Mouse (Mus musculus) E14TG2a.4 (cell line): ENCODE results near the gene Vps8.

ENCODE experiments used
- H3K27me3 ChIP-seq: 2 replicates; pipeline ENCODE4 v1.6.1; 2014; ENCODE audit warnings: low read length, control low read depth; ENCODE audit not compliant: insufficient read depth
- H3K36me3 ChIP-seq: 2 replicates; pipeline ENCODE4 v1.6.1; 2014; ENCODE audit warnings: low read length, control low read depth; ENCODE audit not compliant: insufficient read depth
- H3K4me1 ChIP-seq: replicated peaks from 2 replicates; pipeline ENCODE4 v1.6.1; 2014; ENCODE audit warnings: low read depth, low read length, control low read depth
- H3K4me3 ChIP-seq: replicated peaks from 2 replicates; pipeline ENCODE4 v1.5.1; 2014; ENCODE audit warnings: mild to moderate bottlenecking, low read length
- H3K9me3 ChIP-seq: 2 replicates; pipeline ENCODE4 v1.6.1; 2014; ENCODE audit warnings: low read length, control low read depth
- CTCF ChIP-seq: conservative IDR thresholded peaks from 2 replicates; pipeline ENCODE4 v1.5.1; 2014; ENCODE audit warnings: low read length
- NANOG ChIP-seq: IDR thresholded peaks from 2 replicates; pipeline ENCODE4 v1.6.1; 2014; ENCODE audit warnings: borderline replicate concordance, low read length, mixed read lengths
- POU5F1 ChIP-seq: IDR thresholded peaks from 2 replicates; pipeline ENCODE4 v1.6.1; 2014; ENCODE audit warnings: low read length, borderline replicate concordance

Vps8 gene

GRCm38 (mm10) chr16:21470416-21470815 is 47.5 kb downstream of the Vps8 start:
- no peaks in the 10 kb centered on the region for H3K9me3 ChIP-seq
- H3K4me1 ChIP-seq = peaks cover 18% of the 10 kb centered on the region
- H3K27me3 ChIP-seq = no peaks in the 10 kb centered on the region
- no peaks in the 10 kb centered on the region; the same call in 1 of the 2 replicates for H3K36me3 ChIP-seq
- H3K4me3 ChIP-seq = no peak overlapping the region
- TF ChIP-seq CTCF (peak; percentile 91), NANOG (no peak)

GRCm38 (mm10) chr16:21477074-21477473 is 54.2 kb downstream of the Vps8 start:
- TF ChIP-seq NANOG = no peak
- no peak for TF ChIP-seq POU5F1
- no peak for TF ChIP-seq CTCF
- Histone ChIP-seq H3K4me3 (no peak overlapping the region), H3K9me3 (no peaks in the 10 kb centered on the region), H3K4me1 (peaks cover 11% of the 10 kb centered on the region), H3K36me3 (peaks cover 11% of the 10 kb centered on the region), H3K27me3 (no peaks in the 10 kb centered on the region)

- H3K36me3 ChIP-seq = peaks cover 11% of the 10 kb centered on the region
- H3K4me3 ChIP-seq = no peak overlapping the region
- no peaks in the 10 kb centered on the region for H3K9me3 ChIP-seq
- peaks cover 11% of the 10 kb centered on the region for H3K4me1 ChIP-seq
- TF ChIP-seq CTCF = no peak
- no peak for TF ChIP-seq POU5F1
- TF ChIP-seq NANOG = no peak
- H3K27me3 ChIP-seq = no peaks in the 10 kb centered on the region
Observed at GRCm38 (mm10) chr16:21478376-21478775, 55.5 kb downstream of the Vps8 start.

GRCm38 (mm10) chr16:21483803-21484202 is 60.9 kb downstream of the Vps8 start:
- no peak overlapping the region for H3K4me3 ChIP-seq
- peaks cover 11% of the 10 kb centered on the region for H3K4me1 ChIP-seq
- H3K27me3 ChIP-seq = no peaks in the 10 kb centered on the region
- TF ChIP-seq POU5F1 (no peak), CTCF (no peak), NANOG (no peak)
- peaks cover 6% of the 10 kb centered on the region; the same call in 1 of the 2 replicates for H3K36me3 ChIP-seq
- H3K9me3 ChIP-seq = no peaks in the 10 kb centered on the region

- no peaks in the 10 kb centered on the region for H3K9me3 ChIP-seq
- no peaks in the 10 kb centered on the region for H3K27me3 ChIP-seq
- peaks cover 6% of the 10 kb centered on the region; the same call in 1 of the 2 replicates for H3K36me3 ChIP-seq
- H3K4me3 ChIP-seq = peak overlapping the region; percentile 41
- peaks cover 11% of the 10 kb centered on the region for H3K4me1 ChIP-seq
- TF ChIP-seq NANOG (no peak), POU5F1 (no peak)
Observed at GRCm38 (mm10) chr16:21485716-21486115, 62.8 kb downstream of the Vps8 start.

GRCm38 (mm10) chr16:21488413-21488812 is 65.5 kb downstream of the Vps8 start:
- no peaks in the 10 kb centered on the region for H3K9me3 ChIP-seq
- TF ChIP-seq CTCF (peak; percentile 62), NANOG (no peak), POU5F1 (no peak)
- H3K27me3 ChIP-seq = no peaks in the 10 kb centered on the region
- H3K4me1 ChIP-seq = peaks cover 11% of the 10 kb centered on the region
- peaks cover 6% of the 10 kb centered on the region; the same call in 1 of the 2 replicates for H3K36me3 ChIP-seq
- no peak overlapping the region for H3K4me3 ChIP-seq

GRCm38 (mm10) chr16:21492346-21492745 is 69.4 kb downstream of the Vps8 start:
- TF ChIP-seq POU5F1 (no peak), CTCF (no peak), NANOG (no peak)
- Histone ChIP-seq H3K27me3 (no peaks in the 10 kb centered on the region), H3K9me3 (no peaks in the 10 kb centered on the region), H3K4me3 (no peak overlapping the region), H3K36me3 (no peaks in the 10 kb centered on the region), H3K4me1 (peaks cover 11% of the 10 kb centered on the region; the same call in 1 of the 2 replicates)

- Histone ChIP-seq H3K36me3 (no peaks in the 10 kb centered on the region), H3K4me1 (peaks cover 11% of the 10 kb centered on the region; the same call in 1 of the 2 replicates), H3K27me3 (no peaks in the 10 kb centered on the region), H3K9me3 (no peaks in the 10 kb centered on the region), H3K4me3 (no peak overlapping the region)
- TF ChIP-seq NANOG (no peak), POU5F1 (no peak), CTCF (no peak)
Observed at GRCm38 (mm10) chr16:21492894-21493293, 70.0 kb downstream of the Vps8 start.

GRCm38 (mm10) chr16:21494681-21495080 is 71.8 kb downstream of the Vps8 start:
- H3K36me3 ChIP-seq = no peaks in the 10 kb centered on the region
- H3K4me3 ChIP-seq = no peak overlapping the region
- TF ChIP-seq NANOG = no peak
- no peak for TF ChIP-seq CTCF
- no peak for TF ChIP-seq POU5F1
- H3K27me3 ChIP-seq = no peaks in the 10 kb centered on the region
- H3K4me1 ChIP-seq = peaks cover 11% of the 10 kb centered on the region; the same call in 1 of the 2 replicates
- H3K9me3 ChIP-seq = no peaks in the 10 kb centered on the region
